Mouse (Mus musculus) bone marrow macrophage, adult 2 months (primary cell): ENCODE measurements around the gene Ggt5.

ENCODE experiments used
- CTCF ChIP-seq: IDR thresholded peaks from 2 replicates; pipeline ENCODE4 v1.5.1; 2012; ENCODE audit warnings: low read depth, mild to moderate bottlenecking, low read length, moderate library complexity
- POLR2A ChIP-seq: IDR thresholded peaks from 2 replicates; pipeline ENCODE4 v1.6.1; 2012; ENCODE audit warnings: mild to moderate bottlenecking, low read depth, low read length, borderline replicate concordance

GRCm38 (mm10) chr10:75589129-75589528 lies at the start of gene Ggt5:
- TF ChIP-seq CTCF (no peak), POLR2A (no peak)
